Mouse (Mus musculus) adrenal gland, postnatal 4 days (tissue): ENCODE results near the gene S1pr2. TPM values are rescaled to one million over a fixed set of nuclear protein-coding genes. Genes with fewer than 3 reads are reported as not detected.

Source experiments
- DNase-seq, 2 experiments: peaks; one replicate each; pipeline ENCODE4 v3.0.0; 2021 to 2022; ENCODE audit warnings: low spot score in 2 of 2, mixed read lengths in 2 of 2
- total RNA-seq, 2 experiments: library from RNA; stranded (reverse); gene quantifications; 2 replicates each; pipeline ENCODE4 v1.2.3; 2021

Gene S1pr2
- total RNA-seq, 2 experiments from 2014 or later, result 12.2 to 17.0 TPM

DNA sequence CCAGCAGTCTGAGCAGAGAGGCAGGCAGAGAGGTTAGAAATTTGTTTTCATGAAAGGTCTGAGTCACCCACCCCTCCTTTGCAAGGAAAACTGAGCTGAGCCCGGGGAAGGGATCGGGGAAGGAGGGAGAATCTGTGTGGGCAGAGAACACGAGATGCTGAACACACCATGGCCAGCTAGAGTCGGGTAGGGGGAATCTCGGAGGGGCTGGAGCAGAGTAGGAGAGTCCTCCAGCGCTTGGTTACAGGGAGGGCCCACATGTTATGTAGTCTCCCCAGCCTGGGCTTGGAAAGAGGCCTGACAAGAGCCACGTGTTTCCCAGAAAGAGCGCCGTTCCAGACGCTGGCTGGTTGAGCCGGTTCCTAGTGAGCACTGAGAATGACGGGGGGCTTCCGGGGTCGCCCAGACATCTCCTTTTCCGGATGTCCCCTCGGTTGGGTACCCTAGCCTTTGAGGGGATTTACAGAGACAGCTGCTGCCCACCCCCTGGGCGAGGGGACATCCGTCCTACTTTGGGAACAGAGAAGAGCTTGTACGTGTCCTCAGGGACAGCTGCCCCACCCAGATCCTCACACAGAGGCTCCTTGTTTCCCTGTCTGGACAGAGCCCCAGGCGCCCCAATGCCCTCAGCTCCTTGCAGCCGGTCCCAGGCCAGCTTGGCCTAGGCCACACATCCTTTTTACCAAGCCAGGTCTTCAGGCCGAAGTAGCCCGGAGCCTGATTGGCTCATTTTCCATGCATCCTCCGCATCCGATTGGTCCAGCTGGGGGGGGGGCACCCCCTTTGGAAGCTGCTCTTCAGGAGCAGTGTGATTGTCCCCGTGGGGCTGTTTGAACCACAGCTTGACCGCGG is 4.2 kb downstream of the S1pr2 start:
- no peak for DNase-seq

GRCm38 (mm10) chr9:20971751-20972140 is 4.8 kb downstream of the S1pr2 start:
- no peak for DNase-seq

DNA sequence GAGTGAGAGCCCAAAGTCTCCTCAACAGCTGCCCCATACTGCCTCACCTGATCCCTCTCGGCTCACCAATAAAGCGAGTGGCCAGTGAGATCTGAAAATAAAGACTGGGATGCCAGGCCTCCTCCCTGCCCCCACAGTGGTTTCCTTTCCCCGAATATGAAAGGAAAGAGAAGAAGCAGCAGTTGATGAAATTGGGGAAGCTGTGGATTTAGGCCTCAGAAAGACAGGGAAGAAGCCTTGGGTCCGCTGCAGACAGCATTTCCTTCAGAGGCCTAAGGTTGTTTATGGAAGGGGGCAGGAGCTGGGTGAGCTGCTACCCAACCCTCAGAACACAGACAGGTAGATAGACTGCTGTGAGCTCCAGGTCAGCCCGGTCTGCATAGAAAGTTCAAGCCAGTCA is 9.8 kb downstream of the S1pr2 start:
- DNase-seq, result no peak

GRCm38 (mm10) chr9:20966008-20966407 is 10.6 kb downstream of the S1pr2 start:
- DNase-seq, result no peak

DNA sequence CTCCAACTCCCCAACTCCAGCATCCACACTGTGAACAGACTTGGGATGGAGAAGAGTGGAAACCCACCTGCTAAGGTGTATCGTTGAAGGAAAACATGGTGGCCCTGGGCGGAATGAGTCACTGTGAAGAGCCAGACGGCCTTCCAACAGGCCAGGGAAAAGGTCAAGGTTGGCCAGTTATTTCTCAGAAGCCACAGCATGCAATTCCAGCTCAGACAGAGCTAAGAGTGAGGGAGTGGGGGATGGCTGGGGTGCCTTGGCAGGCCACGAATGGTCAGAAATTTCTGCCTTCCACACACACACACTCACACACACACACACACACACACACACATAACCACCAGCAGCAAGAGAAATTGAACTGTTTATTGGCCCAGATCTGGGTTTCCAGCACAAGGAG is 11.0 kb downstream of the S1pr2 start:
- DNase-seq, result no peak

DNA sequence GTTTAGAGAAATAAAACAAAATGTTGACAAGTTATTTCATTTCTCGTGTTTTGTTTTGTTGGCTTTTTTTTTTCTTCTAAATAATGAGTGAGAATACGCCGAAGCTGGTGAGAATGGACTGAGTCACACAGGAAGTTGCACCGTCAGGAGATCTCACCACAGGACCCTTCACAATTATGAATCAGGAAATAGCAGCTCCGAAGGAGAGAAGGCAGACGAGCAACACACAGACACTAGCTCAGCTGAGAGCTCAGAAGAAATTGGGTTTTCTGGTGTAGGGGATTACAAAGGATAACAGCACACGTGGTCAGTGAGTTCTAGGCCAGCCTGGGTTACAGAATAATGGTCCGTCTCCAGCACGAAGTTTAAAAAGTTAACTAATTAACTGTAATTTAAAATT is 15.0 kb downstream of the S1pr2 start:
- no peak for DNase-seq

GRCm38 (mm10) chr9:20959430-20959938 is 17.1 kb downstream of the S1pr2 start, which contains the start of gene Dnmt1:
Gene Dnmt1 (minus strand): TSS chr9:20959888.
- no peak for DNase-seq

DNA sequence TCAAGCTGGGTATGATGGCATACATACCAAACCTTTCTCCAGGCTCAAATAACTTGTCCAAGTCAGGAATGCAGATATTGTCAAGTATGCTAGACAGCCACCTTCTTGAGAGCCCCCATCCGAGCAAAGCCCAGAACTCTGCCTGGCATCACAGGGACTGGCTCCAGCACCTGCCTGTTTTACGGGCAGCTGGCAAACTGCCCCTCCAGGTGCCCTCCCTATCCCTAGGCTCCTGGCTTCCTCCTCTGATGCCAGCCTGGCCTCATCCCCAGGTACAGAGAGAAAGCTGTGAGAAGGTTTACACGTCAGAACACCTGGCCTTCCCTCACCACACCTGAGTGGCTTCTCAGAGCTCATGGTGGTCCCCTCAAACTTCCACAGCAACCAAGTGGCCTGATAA is 19.6 kb downstream of the S1pr2 start:
- no peak for DNase-seq

- DNase-seq, result peak; percentile 88 to 94
Measured at GRCm38 (mm10) chr9:20952520-20953227, 23.9 kb downstream of the S1pr2 start.

GRCm38 (mm10) chr9:20951966-20952519 is 24.5 kb downstream of the S1pr2 start:
- DNase-seq, result no peak

GRCm38 (mm10) chr9:20951441-20951840 is 25.1 kb downstream of the S1pr2 start:
- DNase-seq, result no peak

DNA sequence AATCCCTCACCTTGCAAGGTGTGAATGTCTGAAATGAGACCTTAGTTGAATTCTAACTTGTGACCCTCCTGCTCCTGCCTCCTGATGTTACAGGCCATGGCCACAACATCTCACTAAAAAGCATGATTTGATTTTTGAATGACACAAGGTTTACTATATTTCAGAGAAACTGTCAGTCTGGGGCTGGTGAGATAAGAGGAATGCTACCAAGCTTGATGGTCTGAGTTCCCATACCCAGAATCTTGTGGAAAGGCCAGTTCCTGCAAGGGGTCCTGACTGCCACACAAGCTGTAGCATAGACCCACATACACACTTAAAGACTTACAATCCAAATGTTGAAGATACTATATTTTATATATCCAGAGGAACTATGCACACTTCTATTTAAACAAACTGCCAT is 26.2 kb downstream of the S1pr2 start:
- DNase-seq, result no peak

- DNase-seq, result no peak
Measured at GRCm38 (mm10) chr9:20946066-20946880, 30.3 kb downstream of the S1pr2 start.

GRCm38 (mm10) chr9:20944697-20945370 is 31.7 kb downstream of the S1pr2 start:
- DNase-seq, result no peak

DNA sequence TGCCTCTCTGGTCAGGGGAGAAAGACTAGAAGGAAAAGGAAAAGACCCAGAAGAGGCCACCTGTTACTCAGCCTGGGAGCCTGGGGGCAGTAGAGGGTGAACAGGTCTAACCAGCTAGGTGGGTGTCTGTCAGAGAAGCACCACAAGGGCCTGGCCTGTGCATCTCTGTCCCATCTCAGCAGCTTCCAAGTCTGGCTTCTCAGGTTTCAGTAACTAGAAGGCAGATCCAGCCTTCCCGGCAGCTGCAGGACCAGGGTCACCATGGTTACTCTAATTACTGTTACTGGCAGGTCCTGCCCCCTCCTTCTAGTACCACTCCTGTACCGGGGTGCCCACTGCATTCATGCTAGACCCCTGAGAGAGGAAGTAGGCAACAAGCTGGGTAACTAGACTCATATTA is 32.7 kb downstream of the S1pr2 start:
- no peak for DNase-seq

GRCm38 (mm10) chr9:20943396-20943795 is 33.2 kb downstream of the S1pr2 start:
- peak in 1 of 2 experiments; percentile 31 for DNase-seq

DNA sequence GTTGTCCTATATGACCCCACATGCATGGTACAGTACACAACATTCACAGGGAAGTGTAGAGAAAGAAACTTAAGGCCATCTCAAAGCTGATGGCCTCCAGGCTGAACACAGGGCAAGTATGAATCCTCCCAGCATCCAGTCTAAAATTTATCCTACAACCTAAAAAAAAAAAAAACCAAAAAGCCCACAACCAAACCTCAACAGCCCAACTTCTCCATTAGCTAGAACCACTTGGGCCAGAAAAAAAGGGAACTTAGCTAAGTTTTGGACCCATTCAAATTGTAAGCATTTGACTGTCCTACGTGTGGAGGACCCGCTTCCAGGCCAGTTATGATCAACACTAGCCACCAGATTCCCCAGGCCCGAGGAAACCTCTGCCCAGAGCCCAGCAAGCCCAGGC is 53.3 kb downstream of the S1pr2 start:
- DNase-seq, result no peak

- DNase-seq, result no peak
Measured at GRCm38 (mm10) chr9:20916160-20916559, 60.4 kb downstream of the S1pr2 start.
